Mouse (Mus musculus): ENCODE data around the gene Acsf2. TPM values are rescaled to one million over a fixed set of nuclear protein-coding genes. Genes with fewer than 3 reads are reported as not detected.

Gene Acsf2
- polyA plus RNA-seq, 1 experiment: 50.5 TPM

- WGBS: 56% methylated on average over 4 of the region's 4 CpGs
- H3K27me3 ChIP-seq (ENCODE audit: control insufficient read depth, insufficient read depth, low read length): no peaks in the 10 kb centered on the region
These were observed 13.8 kb upstream of the Acsf2 start for GRCm38 (mm10) chr11:94615494-94615893.

DNA sequence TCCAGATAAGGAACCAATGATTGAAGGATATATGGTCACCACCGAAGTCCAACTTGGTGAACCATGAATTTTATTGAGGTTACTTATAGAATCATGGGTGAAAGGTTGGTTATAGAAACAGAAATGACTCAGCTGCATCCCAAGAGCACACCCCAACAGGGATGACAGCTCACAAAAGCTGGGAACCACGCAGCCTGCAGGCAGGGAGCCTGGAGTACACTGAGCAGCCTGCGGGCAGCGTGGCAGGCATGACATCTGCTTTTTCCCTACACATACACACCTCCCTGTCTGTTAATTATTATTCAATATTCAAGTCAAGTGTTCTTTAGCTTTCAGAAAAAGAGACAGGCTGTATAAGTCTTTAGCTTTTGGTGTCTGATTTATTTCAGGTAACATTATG lies 12.9 kb upstream of the Acsf2 start:
- no peaks in the 10 kb centered on the region for H3K27me3 ChIP-seq (ENCODE audit: control insufficient read depth, insufficient read depth, low read length)
- H3K27ac ChIP-seq (ENCODE audit: insufficient read depth, low read depth, low read length): 0 out of 2 replicates have a peak overlapping the region, but pooled peaks have one; percentile 18
- H3K4me1 ChIP-seq (ENCODE audit: control insufficient read depth, insufficient read depth, insufficient read length, low read length): peaks cover 5% of the 10 kb centered on the region
- no peak overlapping the region for H3K4me3 ChIP-seq (ENCODE audit: low read depth, low read length)
- H3K36me3 ChIP-seq (ENCODE audit: control insufficient read depth, insufficient read depth, low read length): no peaks in the 10 kb centered on the region
- TF ChIP-seq POLR2A (IDR thresholded peaks at IDR 0.05; ENCODE audit: low read depth, low read length) (no peak), CTCF (IDR thresholded peaks at IDR 0.05; ENCODE audit: extremely low read depth, insufficient read length, insufficient replicate concordance, low read depth, low read length) (no peak)
- 28% methylated on average over 4 of the region's 4 CpGs for WGBS

More at GRCm38 (mm10) chr11:94615494-94615893, 13.8 kb upstream of the Acsf2 start:
- no peaks in the 10 kb centered on the region for H3K36me3 ChIP-seq (ENCODE audit: control insufficient read depth, insufficient read depth, low read length)
- H3K4me3 ChIP-seq (ENCODE audit: low read depth, low read length): no peak overlapping the region
- H3K27ac ChIP-seq (ENCODE audit: insufficient read depth, low read depth, low read length): no peak overlapping the region
- no peak for TF ChIP-seq CTCF (IDR thresholded peaks at IDR 0.05; ENCODE audit: extremely low read depth, insufficient read length, insufficient replicate concordance, low read depth, low read length)
- TF ChIP-seq POLR2A (IDR thresholded peaks at IDR 0.05; ENCODE audit: low read depth, low read length): no peak
- H3K4me1 ChIP-seq (ENCODE audit: control insufficient read depth, insufficient read depth, insufficient read length, low read length): peaks cover 5% of the 10 kb centered on the region

GRCm38 (mm10) chr11:94610744-94611740 lies 9.4 kb upstream of the Acsf2 start:
- 63% methylated on average over 4 of the region's 4 CpGs for WGBS
- Histone ChIP-seq H3K4me3 (ENCODE audit: low read depth, low read length) (no peak overlapping the region), H3K27me3 (ENCODE audit: control insufficient read depth, insufficient read depth, low read length) (no peaks in the 10 kb centered on the region), H3K36me3 (ENCODE audit: control insufficient read depth, insufficient read depth, low read length) (no peaks in the 10 kb centered on the region), H3K4me1 (ENCODE audit: control insufficient read depth, insufficient read depth, insufficient read length, low read length) (peaks cover 5% of the 10 kb centered on the region), H3K27ac (ENCODE audit: insufficient read depth, low read depth, low read length) (peak overlapping the region; percentile 29; the same call in 1 of the 2 replicates)
- TF ChIP-seq POLR2A (IDR thresholded peaks at IDR 0.05; ENCODE audit: low read depth, low read length) (no peak), CTCF (IDR thresholded peaks at IDR 0.05; ENCODE audit: extremely low read depth, insufficient read length, insufficient replicate concordance, low read depth, low read length) (no peak)

DNA sequence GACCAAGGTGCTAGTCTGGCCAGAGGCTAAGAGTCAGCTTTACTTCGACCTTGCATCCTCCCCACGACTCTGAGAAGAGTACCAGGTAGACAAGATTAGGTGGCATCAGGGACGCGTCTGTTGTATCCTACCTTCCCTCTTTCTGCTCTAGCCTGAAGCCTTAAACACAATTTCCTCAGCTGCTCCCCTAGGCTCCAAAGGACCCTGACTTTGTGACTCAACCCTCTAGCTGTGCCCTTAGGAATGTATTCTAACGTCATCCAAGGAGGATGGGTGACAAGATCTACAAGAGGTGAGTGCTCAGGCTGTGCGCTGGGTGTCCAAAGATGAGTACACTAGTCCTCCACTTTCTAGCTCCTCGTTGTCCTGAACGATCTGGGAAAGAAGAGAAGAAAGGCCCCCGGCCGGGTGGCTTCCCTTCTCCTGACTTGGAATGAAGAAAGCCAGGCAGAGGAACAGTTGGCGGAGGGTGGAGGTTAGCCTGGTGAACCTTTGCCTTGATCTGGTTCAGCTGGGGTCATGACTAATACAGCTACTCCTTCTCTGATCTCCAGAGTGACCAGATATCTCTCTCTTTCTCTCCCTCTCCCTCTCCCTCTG lies 785 bp upstream of the Acsf2 start:
- peak overlapping the region; percentile 74 for H3K27ac ChIP-seq (ENCODE audit: insufficient read depth, low read depth, low read length)
- TF ChIP-seq POLR2A (IDR thresholded peaks at IDR 0.05; ENCODE audit: low read depth, low read length) (no peak), CTCF (IDR thresholded peaks at IDR 0.05; ENCODE audit: extremely low read depth, insufficient read length, insufficient replicate concordance, low read depth, low read length) (no peak)
- no peaks in the 10 kb centered on the region for H3K27me3 ChIP-seq (ENCODE audit: control insufficient read depth, insufficient read depth, low read length)
- H3K4me1 ChIP-seq (ENCODE audit: control insufficient read depth, insufficient read depth, insufficient read length, low read length): peaks cover 22% of the 10 kb centered on the region
- H3K36me3 ChIP-seq (ENCODE audit: control insufficient read depth, insufficient read depth, low read length): no peaks in the 10 kb centered on the region
- H3K4me3 ChIP-seq (ENCODE audit: low read depth, low read length): peak overlapping the region; percentile 69
- 78% methylated on average over 11 of the region's 11 CpGs for WGBS

GRCm38 (mm10) chr11:94600447-94600846 lies 1.2 kb downstream of the Acsf2 start:
- H3K36me3 ChIP-seq (ENCODE audit: control insufficient read depth, insufficient read depth, low read length): no peaks in the 10 kb centered on the region
- H3K27ac ChIP-seq (ENCODE audit: insufficient read depth, low read depth, low read length): no peak overlapping the region
- 89% methylated on average over 7 of the region's 7 CpGs for WGBS
- H3K4me1 ChIP-seq (ENCODE audit: control insufficient read depth, insufficient read depth, insufficient read length, low read length): peaks cover 29% of the 10 kb centered on the region
- no peaks in the 10 kb centered on the region for H3K27me3 ChIP-seq (ENCODE audit: control insufficient read depth, insufficient read depth, low read length)
- TF ChIP-seq POLR2A (IDR thresholded peaks at IDR 0.05; ENCODE audit: low read depth, low read length): no peak
- TF ChIP-seq CTCF (IDR thresholded peaks at IDR 0.05; ENCODE audit: extremely low read depth, insufficient read length, insufficient replicate concordance, low read depth, low read length): no peak
- peak overlapping the region; percentile 69; the same call in 1 of the 2 replicates for H3K4me3 ChIP-seq (ENCODE audit: low read depth, low read length)

DNA sequence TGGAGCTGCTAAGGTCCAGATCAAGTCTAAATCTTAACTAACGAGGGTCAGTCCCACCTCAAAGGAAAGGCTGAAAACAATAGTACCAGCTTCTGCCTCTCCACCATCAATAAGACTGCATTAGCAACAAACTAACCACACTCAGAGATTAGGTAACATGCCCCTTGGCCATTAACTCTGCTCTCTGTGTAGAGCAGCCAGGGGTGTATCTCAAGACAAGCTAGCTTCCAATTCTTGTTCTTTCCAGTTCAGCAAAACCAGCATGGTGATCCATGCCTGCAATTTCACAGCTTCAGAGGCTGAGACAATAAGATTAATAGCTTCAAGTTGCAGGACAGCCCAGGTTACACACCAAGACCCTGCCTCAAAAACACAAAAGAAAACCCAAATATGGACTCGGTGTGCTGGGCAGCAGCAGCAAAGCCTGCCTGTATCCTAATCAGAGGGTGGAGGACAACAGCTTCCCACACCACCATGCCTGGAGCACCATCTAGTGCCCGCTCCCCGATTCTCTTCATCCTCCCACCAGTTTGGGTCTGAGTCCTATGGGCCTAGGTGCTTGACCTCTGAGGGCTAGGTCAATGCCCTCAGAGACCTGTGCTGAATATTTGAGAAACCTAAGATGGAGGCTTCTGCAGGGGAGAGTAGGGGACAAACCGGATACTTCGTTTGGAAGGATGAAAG lies 3.1 kb downstream of the Acsf2 start:
- 78% methylated on average over 6 of the region's 6 CpGs for WGBS
- Histone ChIP-seq H3K36me3 (ENCODE audit: control insufficient read depth, insufficient read depth, low read length) (no peaks in the 10 kb centered on the region), H3K4me3 (ENCODE audit: low read depth, low read length) (no peak overlapping the region), H3K27ac (ENCODE audit: insufficient read depth, low read depth, low read length) (no peak overlapping the region), H3K27me3 (ENCODE audit: control insufficient read depth, insufficient read depth, low read length) (no peaks in the 10 kb centered on the region), H3K4me1 (ENCODE audit: control insufficient read depth, insufficient read depth, insufficient read length, low read length) (peaks cover 23% of the 10 kb centered on the region)
- TF ChIP-seq CTCF (IDR thresholded peaks at IDR 0.05; ENCODE audit: extremely low read depth, insufficient read length, insufficient replicate concordance, low read depth, low read length) (peak; percentile 22; the same call in 1 of the 2 replicates), POLR2A (IDR thresholded peaks at IDR 0.05; ENCODE audit: low read depth, low read length) (no peak)
